Mouse (Mus musculus): ENCODE results near the gene Cyp2d40.

- TF ChIP-seq POLR2A (IDR thresholded peaks at IDR 0.05; ENCODE audit: extremely low read depth, insufficient read depth, low read length) (no peak), CTCF (IDR thresholded peaks at IDR 0.05; ENCODE audit: low read depth, low read length) (no peak)
Observed at GRCm38 (mm10) chr15:82763631-82764420, at the start of gene Cyp2d40.
